Mouse (Mus musculus) liver, embryonic 16.5 days (tissue): ENCODE data around the gene Gm10310. TPM values are rescaled to one million over a fixed set of nuclear protein-coding genes. Genes with fewer than 3 reads are reported as not detected.
"Not testable (repeated sequence)": the region's sequence is repeated elsewhere in the genome, so short reads cannot be mapped to it uniquely, and the experiment has no call there.

Source experiments
- ATAC-seq: fragments of 200-750 bp; cut with Nextera tagmentation; 2 replicates; pipeline ENCODE4 v1.8.0; 2017; ENCODE audit warnings: low read depth, mild to moderate bottlenecking, moderate number of reproducible peaks, moderate library complexity
- H3K27ac ChIP-seq: fragments of 300-500 bp; sonication (generic); 2 replicates; pipeline ENCODE4 v1.5.1; 2014; ENCODE audit warnings: mild to moderate bottlenecking, low read length
- H3K27me3 ChIP-seq: fragments of 300-500 bp; sonication (generic); 2 replicates; pipeline ENCODE4 v1.6.1; 2014; ENCODE audit warnings: low read depth, low read length, mixed read lengths; ENCODE audit not compliant: control insufficient read depth, insufficient read depth
- H3K36me3 ChIP-seq: fragments of 300-500 bp; sonication (generic); 2 replicates; pipeline ENCODE4 v1.6.1; 2014; ENCODE audit warnings: mild to moderate bottlenecking; ENCODE audit not compliant: control insufficient read depth, insufficient read depth
- H3K4me1 ChIP-seq: fragments of 300-500 bp; sonication (generic); 2 replicates; pipeline ENCODE4 v1.6.1; 2014; ENCODE audit warnings: low read depth, low read length, mixed read lengths; ENCODE audit not compliant: control insufficient read depth
- H3K4me2 ChIP-seq: fragments of 300-500 bp; sonication (generic); 2 replicates; pipeline ENCODE4 v1.6.1; 2014; ENCODE audit warnings: low read depth, low read length, mixed read lengths
- H3K4me3 ChIP-seq: fragments of 300-500 bp; sonication (generic); 2 replicates; pipeline ENCODE4 v1.5.1; 2014; ENCODE audit warnings: low read depth, mild to moderate bottlenecking, low read length
- H3K9ac ChIP-seq: fragments of 300-500 bp; sonication (generic); 2 replicates; pipeline ENCODE4 v1.6.1; 2014; ENCODE audit warnings: low read depth, low read length
- H3K9me3 ChIP-seq: fragments of 300-500 bp; sonication (generic); replicated peaks from 2 replicates; pipeline ENCODE4 v1.6.1; 2016; ENCODE audit warnings: low read length; ENCODE audit not compliant: control insufficient read depth
- WGBS: fragments of 180-500 bp; shearing (Covaris S2); extraction: QIAGEN DNeasy Blood & Tissue Kit; methylation state at CpG from one replicate; pipeline ENCODE4 v1.1.7; 2014; ENCODE audit not compliant: insufficient replicate concordance; 5-methylcytosine and 5-hydroxymethylcytosine counted together
- polyA plus RNA-seq: library from polyadenylated mRNA; unstranded; fragments of >200 nt; fragmentation: Nextera tagmentation; extraction: Ambion mirVana; gene quantifications from 2 replicates; pipeline ENCODE4 v1.2.1, GENCODE M21; 2015

Gm10310 gene
- not detected in 2 replicates for polyA plus RNA-seq

GRCm38 (mm10) chr10:129984962-129985361 lies at the start of gene Gm10310:
Gm10310 (minus strand) TSS chr10:129985062.
- not testable (repeated sequence) for H3K9me3 ChIP-seq, H3K4me3 ChIP-seq, H3K4me1 ChIP-seq, H3K27ac ChIP-seq, H3K36me3 ChIP-seq, H3K27me3 ChIP-seq, H3K4me2 ChIP-seq, ATAC-seq, H3K9ac ChIP-seq
- no CpG with 5 or more reads among the region's 1 CpGs for WGBS

DNA sequence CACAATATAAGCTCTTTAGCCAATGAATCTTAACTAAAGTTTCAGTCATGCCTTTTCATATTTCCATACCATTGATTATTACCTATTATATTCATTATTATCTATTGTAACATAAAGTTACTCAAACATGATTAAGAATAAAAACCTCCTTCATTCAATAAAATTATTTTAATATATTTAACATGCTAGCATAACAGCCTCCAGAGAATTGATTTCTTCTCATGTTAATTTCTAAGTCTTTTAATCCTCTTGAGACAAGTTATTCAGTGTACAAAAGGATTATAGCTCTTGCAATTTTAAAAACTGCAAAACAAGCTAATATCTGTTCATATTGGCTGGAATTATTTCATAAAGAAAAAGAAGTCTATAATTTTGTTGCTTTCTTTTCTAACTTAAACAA lies 45.2 kb upstream of the Gm10310 start, which contains the start of gene Olfr821:
Olfr821 (plus strand) TSS at position 301 of the 400 bp plus-strand sequence.
- H3K4me3 ChIP-seq = no peak within 1 kb of the TSS

GRCm38 (mm10) chr10:130012321-130012720 lies 27.5 kb upstream of the Gm10310 start, which contains the start of gene Olfr820:
Olfr820 (plus strand) TSS chr10:130012621.
- Histone ChIP-seq H3K27ac (no peak within 1 kb of the TSS), H3K9me3 (no peaks in the 10 kb centered on the region), H3K4me3 (no peak within 1 kb of the TSS), H3K36me3 (no peaks in the 10 kb centered on the region), H3K27me3 (no peaks in the 10 kb centered on the region), H3K9ac (no peak within 1 kb of the TSS), H3K4me2 (no peak within 1 kb of the TSS), H3K4me1 (no peaks in the 10 kb centered on the region)
- ATAC-seq = no peak

More for the DNA sequence above, 45.2 kb upstream of the Gm10310 start, which contains the start of gene Olfr821:
- Histone ChIP-seq H3K9ac (no peak within 1 kb of the TSS), H3K36me3 (no peaks in the 10 kb centered on the region), H3K4me2 (no peak within 1 kb of the TSS), H3K27ac (no peak within 1 kb of the TSS), H3K4me1 (no peaks in the 10 kb centered on the region), H3K9me3 (no peaks in the 10 kb centered on the region), H3K27me3 (no peaks in the 10 kb centered on the region)
- ATAC-seq = no peak

DNA sequence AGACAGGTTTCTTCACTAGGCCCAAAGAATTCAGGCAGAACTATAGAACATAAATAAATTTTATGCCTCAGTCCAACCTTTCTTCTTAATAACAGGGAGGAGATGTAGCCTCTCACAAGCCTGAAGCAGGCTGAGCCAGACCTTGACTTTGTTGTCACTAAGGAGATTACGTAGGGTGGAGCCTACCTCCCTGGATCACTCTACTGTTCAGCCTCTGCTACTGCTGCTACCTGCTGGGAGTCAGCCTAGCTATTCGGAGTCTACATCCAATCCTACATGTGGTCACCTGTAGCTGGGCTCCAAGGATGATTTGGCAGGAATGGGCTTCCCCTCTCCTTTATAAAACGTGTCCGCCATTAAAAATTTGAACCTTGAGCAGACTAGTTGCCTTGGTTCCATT lies 20.5 kb upstream of the Gm10310 start:
- H3K27ac ChIP-seq, H3K4me3 ChIP-seq, H3K27me3 ChIP-seq, H3K9ac ChIP-seq, H3K4me1 ChIP-seq, ATAC-seq, H3K9me3 ChIP-seq, H3K36me3 ChIP-seq, H3K4me2 ChIP-seq: not testable (repeated sequence)
- 75% methylated on average over 4 of the region's 4 CpGs for WGBS

DNA sequence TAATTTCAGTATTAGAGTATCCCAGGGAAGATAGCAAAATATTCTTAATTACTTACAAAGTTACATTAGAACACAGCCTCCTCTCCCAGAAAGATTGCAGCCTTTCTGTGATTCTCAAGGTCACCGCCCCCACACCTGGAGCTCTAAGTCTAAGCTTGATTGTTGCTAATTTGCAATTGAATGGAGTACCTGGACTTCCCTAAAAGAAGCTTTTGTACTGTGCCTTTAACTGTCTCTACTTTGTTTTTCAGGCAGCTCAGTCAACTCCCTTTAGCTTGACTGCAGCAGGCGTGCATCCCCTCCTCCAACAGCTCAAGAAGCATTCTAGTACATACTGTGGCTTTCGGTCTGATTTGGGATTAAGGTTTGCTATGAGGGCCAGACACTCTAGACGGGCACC lies 19.2 kb upstream of the Gm10310 start:
- H3K9ac ChIP-seq, ATAC-seq, H3K4me3 ChIP-seq, H3K4me2 ChIP-seq, H3K9me3 ChIP-seq, H3K27me3 ChIP-seq, H3K36me3 ChIP-seq, H3K4me1 ChIP-seq, H3K27ac ChIP-seq: not testable (repeated sequence)
- WGBS = 62% methylated on average over 4 of the region's 4 CpGs

- not testable (repeated sequence) for H3K4me2 ChIP-seq, H3K9ac ChIP-seq, H3K4me3 ChIP-seq, H3K27me3 ChIP-seq, ATAC-seq, H3K36me3 ChIP-seq, H3K4me1 ChIP-seq, H3K27ac ChIP-seq, H3K9me3 ChIP-seq
- no CpG with 5 or more reads among the region's 3 CpGs for WGBS
Measured at GRCm38 (mm10) chr10:129981867-129982266, 3.0 kb downstream of the Gm10310 start.

DNA sequence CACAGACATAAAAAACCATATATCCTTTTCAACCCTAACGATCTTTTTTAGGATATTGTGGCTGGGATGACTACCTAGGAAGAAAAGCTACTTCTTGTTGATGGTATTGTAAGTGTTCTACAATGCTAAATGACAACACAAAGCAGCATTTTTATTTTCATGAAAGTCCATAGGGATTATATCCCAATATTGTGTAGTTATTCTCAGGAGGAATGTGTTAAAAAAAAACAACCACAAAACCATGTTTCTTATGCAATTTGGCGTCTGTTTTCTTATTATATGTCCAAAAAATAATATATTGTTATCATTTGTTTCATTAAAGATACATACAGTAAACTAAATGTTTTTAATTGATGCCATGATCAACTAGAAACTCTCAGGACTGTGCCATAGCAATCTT lies 8.8 kb downstream of the Gm10310 start, which contains the start of gene Olfr247:
Olfr247 (minus strand) TSS at position 101 of the 400 bp plus-strand sequence.
- H3K9me3 ChIP-seq, H3K36me3 ChIP-seq, H3K4me2 ChIP-seq, H3K27me3 ChIP-seq, ATAC-seq, H3K27ac ChIP-seq, H3K9ac ChIP-seq, H3K4me3 ChIP-seq, H3K4me1 ChIP-seq: not testable (repeated sequence)
- WGBS = no CpG with 5 or more reads among the region's 2 CpGs

- H3K36me3 ChIP-seq, H3K27me3 ChIP-seq, H3K27ac ChIP-seq, H3K4me2 ChIP-seq, H3K4me1 ChIP-seq, ATAC-seq, H3K9me3 ChIP-seq, H3K4me3 ChIP-seq, H3K9ac ChIP-seq: not testable (repeated sequence)
- WGBS = no CpG with 5 or more reads among the region's 3 CpGs
Measured at GRCm38 (mm10) chr10:129972994-129973393, 11.9 kb downstream of the Gm10310 start.

DNA sequence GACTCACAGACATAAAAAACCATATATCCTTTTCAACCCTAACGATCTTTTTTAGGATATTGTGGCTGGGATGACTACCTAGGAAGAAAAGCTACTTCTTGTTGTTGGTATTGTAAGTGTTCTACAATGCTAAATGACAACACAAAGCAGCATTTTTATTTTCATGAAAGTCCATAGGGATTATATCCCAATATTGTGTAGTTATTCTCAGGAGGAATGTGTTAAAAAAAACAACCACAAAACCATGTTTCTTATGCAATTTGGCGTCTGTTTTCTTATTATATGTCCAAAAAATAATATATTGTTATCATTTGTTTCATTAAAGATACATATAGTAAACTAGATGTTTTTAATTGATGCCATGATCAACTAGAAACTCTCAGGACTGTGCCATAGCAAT lies 17.7 kb downstream of the Gm10310 start, which contains the start of gene Olfr819:
Olfr819 (minus strand) TSS at position 101 of the 400 bp plus-strand sequence.
- H3K27me3 ChIP-seq, H3K4me2 ChIP-seq, H3K4me1 ChIP-seq, H3K4me3 ChIP-seq, H3K36me3 ChIP-seq, H3K27ac ChIP-seq, H3K9ac ChIP-seq, H3K9me3 ChIP-seq, ATAC-seq: not testable (repeated sequence)
- WGBS = 40% methylated on average over 2 of the region's 2 CpGs
